Mouse (Mus musculus): Measurements from ENCODE around the gene Rgs5. TPM values are rescaled to one million over a fixed set of nuclear protein-coding genes. Genes with fewer than 3 reads are reported as not detected.

The Rgs5 gene
- total RNA-seq, 2 experiments from 2014 or later, result 71.2 to 77.0 TPM

- intact Hi-C loops (cut with DNase I), result no loop called here
- no peak for DNase-seq
Measured at GRCm38 (mm10) chr1:169721836-169722235, 66.5 kb downstream of the Rgs5 start.

- intact Hi-C loops (cut with DNase I), result no loop called here
- DNase-seq, result no peak
Measured at GRCm38 (mm10) chr1:169726319-169726718, 71.0 kb downstream of the Rgs5 start.

- intact Hi-C loops (cut with DNase I), result no loop called here
- no peak for DNase-seq
Measured at GRCm38 (mm10) chr1:169730599-169731100, 75.3 kb downstream of the Rgs5 start.

- no peak for DNase-seq
- intact Hi-C loops (cut with DNase I), result no loop called here
Measured at GRCm38 (mm10) chr1:169736139-169736538, 80.8 kb downstream of the Rgs5 start.

GRCm38 (mm10) chr1:169737231-169737630, 81.9 kb downstream of the Rgs5 start:
- intact Hi-C loops (cut with DNase I), result no loop called here
- no peak for DNase-seq

GRCm38 (mm10) chr1:169741147-169741546, 85.8 kb downstream of the Rgs5 start:
- intact Hi-C loops (cut with DNase I), result no loop called here
- no peak for DNase-seq

Other genes starting within 250 kb of the Rgs5 start
- 1 to 10 TPM; 9.0 to 9.2 TPM for gene Nuf2, start 124.0 kb upstream of the Rgs5 start, total RNA-seq (2021)
- 10 to 100 TPM; 88.6 to 95.3 TPM for gene Rgs4, start 92.1 kb downstream of the Rgs5 start, total RNA-seq (2021)

All from left cerebral cortex, postnatal 4 days (tissue).